Mouse (Mus musculus) hindbrain, embryonic 13.5 days (tissue): ENCODE data around the gene Kcnq1. TPM values are rescaled to one million over a fixed set of nuclear protein-coding genes. Genes with fewer than 3 reads are reported as not detected.

ENCODE experiments used
- ATAC-seq: fragments of 200-750 bp; cut with Nextera tagmentation; 2 replicates; pipeline ENCODE4 v1.8.0; 2017; ENCODE audit warnings: moderate TSS enrichment; ENCODE audit not compliant: low FRiP score
- H3K27ac ChIP-seq: fragments of 300-500 bp; sonication (generic); 2 replicates; pipeline ENCODE4 v1.5.1; 2015; ENCODE audit warnings: inconsistent platforms, mild to moderate bottlenecking, moderate library complexity
- H3K27me3 ChIP-seq: fragments of 300-500 bp; sonication (generic); 2 replicates; pipeline ENCODE4 v1.6.1; 2015; ENCODE audit warnings: mild to moderate bottlenecking, inconsistent platforms
- H3K36me3 ChIP-seq: fragments of 300-500 bp; sonication (generic); 2 replicates; pipeline ENCODE4 v1.6.1; 2015; ENCODE audit warnings: mild to moderate bottlenecking, inconsistent platforms
- H3K4me1 ChIP-seq: fragments of 300-500 bp; sonication (generic); replicated peaks from 2 replicates; pipeline ENCODE4 v1.6.1; 2015; ENCODE audit warnings: inconsistent platforms
- H3K4me2 ChIP-seq: fragments of 300-500 bp; sonication (generic); 2 replicates; pipeline ENCODE4 v1.6.1; 2015; ENCODE audit warnings: inconsistent platforms, mild to moderate bottlenecking, moderate library complexity
- H3K4me3 ChIP-seq: fragments of 300-500 bp; sonication (generic); 2 replicates; pipeline ENCODE4 v1.5.1; 2015; ENCODE audit warnings: mild to moderate bottlenecking, inconsistent platforms
- H3K9ac ChIP-seq: fragments of 300-500 bp; sonication (generic); 2 replicates; pipeline ENCODE4 v1.6.1; 2015; ENCODE audit warnings: mild to moderate bottlenecking, inconsistent platforms
- H3K9me3 ChIP-seq: fragments of 300-500 bp; sonication (generic); 2 replicates; pipeline ENCODE4 v1.6.1; 2016; ENCODE audit warnings: inconsistent platforms
- WGBS: fragments of 180-500 bp; shearing (Covaris S2); methylation state at CpG from one replicate; pipeline ENCODE4 v1.1.7; 2015; 5-methylcytosine and 5-hydroxymethylcytosine counted together
- polyA plus RNA-seq: library from polyadenylated mRNA; unstranded; fragments of >200 nt; fragmentation: Nextera tagmentation; extraction: Ambion mirVana; gene quantifications from 2 replicates; pipeline ENCODE4 v1.2.1, GENCODE M21; 2015

Kcnq1 gene
- polyA plus RNA-seq, 1 experiment from 2014 or later, result 1.7 TPM

DNA sequence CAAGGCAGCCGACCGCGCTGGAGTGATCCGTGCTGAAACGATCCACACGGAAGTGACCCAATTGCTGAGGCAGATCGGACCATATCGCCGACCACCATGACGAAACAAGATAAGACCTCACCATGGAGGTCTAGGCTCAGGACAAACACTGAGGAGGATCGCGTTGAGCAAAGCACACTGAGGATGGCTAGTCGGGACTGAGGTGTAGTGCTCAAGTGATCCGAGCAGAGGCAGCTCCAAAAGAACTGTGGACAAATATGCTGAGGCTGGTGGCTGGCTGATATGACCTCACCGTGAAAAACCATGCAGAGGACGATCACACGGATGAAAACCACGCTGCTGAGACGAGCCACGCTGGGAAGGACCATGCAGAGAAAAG, 189.8 kb downstream of the Kcnq1 start:
- Histone ChIP-seq H3K9me3 (no peaks in the 10 kb centered on the region), H3K36me3 (no peaks in the 10 kb centered on the region), H3K4me1 (peaks cover 27% of the 10 kb centered on the region), H3K4me3 (peak overlapping the region; percentile 59), H3K27ac (peak overlapping the region; percentile 82), H3K4me2 (peak overlapping the region; percentile 62), H3K9ac (peak overlapping the region; percentile 83), H3K27me3 (no peaks in the 10 kb centered on the region)
- 46% methylated on average over 20 of the region's 20 CpGs for WGBS
- peak; percentile 67 for ATAC-seq

DNA sequence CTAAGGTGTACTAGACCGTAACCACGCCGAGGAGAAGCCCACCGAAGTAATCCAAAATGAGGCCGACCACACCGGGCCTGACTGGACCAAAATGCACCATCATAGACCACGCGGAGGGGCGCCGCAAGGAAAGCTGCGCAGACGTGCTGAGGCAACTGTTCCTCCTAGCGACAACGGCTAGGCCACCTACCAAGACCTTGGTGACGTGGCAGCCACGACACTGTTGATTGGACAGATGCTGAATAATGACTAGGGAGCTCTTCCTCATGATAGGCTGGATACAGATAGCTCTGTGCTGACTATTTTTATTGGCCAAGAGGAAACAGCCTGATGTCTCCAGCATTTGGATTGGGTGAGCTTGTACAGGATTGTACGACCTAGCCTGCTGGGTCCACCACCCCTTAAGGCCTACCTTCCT, 190.2 kb downstream of the Kcnq1 start:
- peak overlapping the region; percentile 62 for H3K4me2 ChIP-seq
- H3K27me3 ChIP-seq, result no peaks in the 10 kb centered on the region
- H3K27ac ChIP-seq, result peak overlapping the region; percentile 82
- 64% methylated on average over 17 of the region's 17 CpGs for WGBS
- H3K36me3 ChIP-seq, result no peaks in the 10 kb centered on the region
- peak overlapping the region; percentile 83 for H3K9ac ChIP-seq
- peak overlapping the region; percentile 59 for H3K4me3 ChIP-seq
- H3K9me3 ChIP-seq, result no peaks in the 10 kb centered on the region
- peaks cover 23% of the 10 kb centered on the region for H3K4me1 ChIP-seq
- ATAC-seq, result peak; percentile 96

DNA sequence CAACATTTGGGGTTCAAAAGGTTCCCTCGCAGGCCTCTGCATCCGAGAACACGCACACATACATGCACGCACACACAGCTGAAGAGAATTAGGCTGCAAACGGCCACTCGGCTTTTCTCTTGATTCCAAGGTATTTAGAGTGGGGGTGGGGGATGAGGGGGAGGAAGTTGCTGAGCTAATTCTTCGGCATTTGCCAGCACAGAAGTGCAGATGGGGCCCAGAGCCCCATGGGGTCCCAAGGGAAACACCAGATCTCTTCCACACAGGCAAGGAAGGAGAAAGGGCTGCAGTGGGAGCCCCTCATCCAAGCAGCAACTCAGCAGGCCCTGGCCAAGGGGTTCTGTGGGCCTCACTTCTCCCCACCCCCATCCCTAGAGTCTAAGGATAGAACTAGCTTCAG, 193.9 kb downstream of the Kcnq1 start:
- ATAC-seq, result no peak
- no peaks in the 10 kb centered on the region for H3K36me3 ChIP-seq
- no peak overlapping the region for H3K4me3 ChIP-seq
- H3K9me3 ChIP-seq, result no peaks in the 10 kb centered on the region
- H3K9ac ChIP-seq, result no peak overlapping the region
- H3K4me1 ChIP-seq, result peaks cover 14% of the 10 kb centered on the region
- WGBS, result 55% methylated on average over 7 of the region's 7 CpGs
- H3K27ac ChIP-seq, result 0 out of 2 replicates have a peak overlapping the region, but pooled peaks have one; percentile 8
- H3K4me2 ChIP-seq, result no peak overlapping the region
- H3K27me3 ChIP-seq, result no peaks in the 10 kb centered on the region

DNA sequence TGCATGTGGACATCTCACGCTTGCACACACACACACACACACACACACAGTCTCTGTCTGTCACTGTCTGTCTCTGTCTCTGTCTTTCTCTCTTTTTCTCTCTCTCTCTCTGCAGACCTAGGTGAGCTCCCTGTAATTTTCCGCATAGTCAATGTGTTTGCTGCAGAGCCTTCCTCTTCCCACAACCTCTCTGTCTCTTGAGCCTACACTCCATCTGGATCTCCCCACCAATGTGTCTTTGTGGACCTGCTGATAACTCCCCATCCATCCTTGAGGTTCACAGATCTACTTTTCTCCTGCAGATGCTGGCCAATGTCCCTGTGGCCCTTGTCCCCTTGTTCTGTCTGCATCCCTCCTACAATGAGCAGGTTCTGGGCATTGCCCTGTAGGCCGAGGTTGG, 194.5 kb downstream of the Kcnq1 start:
- WGBS, result 90% methylated on average over 3 of the region's 3 CpGs
- no peak overlapping the region for H3K4me2 ChIP-seq
- H3K4me3 ChIP-seq, result no peak overlapping the region
- H3K36me3 ChIP-seq, result no peaks in the 10 kb centered on the region
- no peak overlapping the region for H3K27ac ChIP-seq
- H3K9ac ChIP-seq, result no peak overlapping the region
- no peaks in the 10 kb centered on the region for H3K9me3 ChIP-seq
- H3K27me3 ChIP-seq, result no peaks in the 10 kb centered on the region
- peaks cover 19% of the 10 kb centered on the region for H3K4me1 ChIP-seq
- ATAC-seq, result no peak

DNA sequence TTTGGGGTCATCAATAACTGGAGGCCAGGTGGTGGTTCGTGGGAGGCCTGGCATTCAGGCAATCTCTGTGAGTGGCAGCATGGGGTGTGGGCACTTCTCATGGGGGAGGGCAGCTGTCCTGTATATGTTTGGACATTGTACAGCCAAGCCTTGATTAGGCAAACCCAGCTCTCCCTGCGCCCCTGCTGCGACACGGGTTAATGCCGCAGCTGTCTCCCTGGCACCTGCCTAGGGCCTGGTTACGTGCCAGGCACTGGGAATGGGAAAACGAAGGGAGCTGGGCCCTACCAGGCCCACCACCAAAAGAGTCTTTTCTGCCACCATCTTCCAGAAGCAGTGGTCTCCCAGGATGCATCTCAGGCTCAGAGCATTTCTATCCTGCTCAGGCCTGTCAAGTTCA, 196.0 kb downstream of the Kcnq1 start:
- Histone ChIP-seq H3K9me3 (no peaks in the 10 kb centered on the region), H3K4me1 (peaks cover 22% of the 10 kb centered on the region), H3K9ac (no peak overlapping the region; the same call in 1 of the 2 replicates), H3K4me3 (no peak overlapping the region), H3K27me3 (no peaks in the 10 kb centered on the region), H3K27ac (no peak overlapping the region), H3K36me3 (no peaks in the 10 kb centered on the region), H3K4me2 (no peak overlapping the region)
- ATAC-seq, result no peak
- 62% methylated on average over 7 of the region's 7 CpGs for WGBS

DNA sequence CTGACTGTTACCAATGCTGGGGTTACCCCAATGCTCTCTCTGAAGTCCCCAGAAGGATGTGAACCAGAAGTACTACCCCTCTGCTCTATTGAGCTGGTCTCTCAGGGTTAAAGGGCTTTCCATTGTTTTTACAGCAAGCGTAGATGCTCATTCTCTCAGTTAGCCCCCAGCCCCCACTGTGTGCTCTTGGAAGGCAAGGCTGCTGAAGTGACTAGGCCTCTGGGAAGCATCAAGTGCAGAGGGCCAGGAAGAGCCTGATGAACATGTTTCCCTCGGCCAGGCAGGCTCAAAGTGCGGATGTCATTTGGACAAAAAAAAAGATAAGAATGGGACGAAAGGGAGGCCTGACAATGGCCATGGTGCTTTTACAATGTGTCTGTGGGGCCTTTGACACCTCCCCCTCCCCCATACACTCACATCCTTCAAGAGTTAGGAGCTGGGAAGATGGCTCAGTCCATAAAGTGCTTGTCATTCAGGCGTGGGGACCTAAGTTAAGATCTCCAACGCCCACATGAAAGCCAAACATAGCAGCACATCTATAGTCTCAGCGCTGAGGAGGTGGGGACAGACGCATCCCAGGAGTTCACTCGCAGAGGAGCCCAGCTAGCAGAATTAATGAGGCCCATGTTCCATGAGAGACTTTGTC, 196.6 kb downstream of the Kcnq1 start:
- H3K36me3 ChIP-seq, result no peaks in the 10 kb centered on the region
- peaks cover 22% of the 10 kb centered on the region for H3K4me1 ChIP-seq
- H3K4me2 ChIP-seq, result no peak overlapping the region
- 42% methylated on average over 9 of the region's 9 CpGs for WGBS
- no peaks in the 10 kb centered on the region for H3K27me3 ChIP-seq
- ATAC-seq, result no peak
- no peak overlapping the region; the same call in 1 of the 2 replicates for H3K9ac ChIP-seq
- no peak overlapping the region for H3K27ac ChIP-seq
- H3K9me3 ChIP-seq, result no peaks in the 10 kb centered on the region
- H3K4me3 ChIP-seq, result no peak overlapping the region

DNA sequence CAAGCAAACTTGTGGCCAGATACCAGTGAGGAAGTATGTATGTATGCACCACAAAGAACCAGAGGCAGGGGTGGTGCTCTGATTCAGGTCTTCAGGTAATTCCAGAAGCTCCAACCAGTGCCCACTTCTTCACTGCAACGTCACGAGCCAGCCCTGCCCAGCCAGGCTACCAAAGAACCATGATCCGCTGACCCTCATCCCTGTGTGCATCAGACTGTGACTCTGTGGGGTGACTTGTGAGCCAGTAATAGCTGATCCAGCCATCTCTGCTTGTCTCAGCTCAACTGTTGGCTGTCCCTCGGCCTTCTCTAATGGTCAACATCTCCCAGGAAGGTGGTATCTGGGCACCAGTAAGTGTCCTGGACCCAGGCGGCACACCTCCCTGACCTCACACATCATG, 197.4 kb downstream of the Kcnq1 start:
- ATAC-seq, result no peak
- no peaks in the 10 kb centered on the region for H3K9me3 ChIP-seq
- H3K4me3 ChIP-seq, result no peak overlapping the region
- H3K36me3 ChIP-seq, result no peaks in the 10 kb centered on the region
- H3K27ac ChIP-seq, result no peak overlapping the region
- peaks cover 22% of the 10 kb centered on the region for H3K4me1 ChIP-seq
- no peak overlapping the region for H3K9ac ChIP-seq
- no peaks in the 10 kb centered on the region for H3K27me3 ChIP-seq
- WGBS, result 92% methylated on average over 5 of the region's 5 CpGs
- H3K4me2 ChIP-seq, result no peak overlapping the region

DNA sequence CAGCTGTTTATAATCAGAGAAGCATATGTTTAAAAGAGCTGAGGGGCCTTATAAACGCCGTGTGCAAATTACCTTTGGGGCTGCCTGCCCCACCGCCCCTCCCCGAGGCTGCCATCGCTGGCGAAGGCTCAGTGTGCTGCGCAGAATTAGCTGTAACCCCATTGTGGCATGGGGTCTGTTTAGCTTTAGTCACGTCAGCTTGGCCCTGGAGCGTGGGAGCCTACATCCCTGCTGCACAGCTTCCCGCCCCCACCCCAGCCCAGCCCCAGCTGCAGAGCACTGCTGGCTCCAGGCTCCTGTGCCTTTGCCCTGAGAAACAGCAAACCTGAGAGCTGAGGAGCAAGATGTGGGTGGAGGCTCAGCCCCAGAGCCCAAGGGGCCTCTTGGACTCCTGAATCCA, 199.6 kb downstream of the Kcnq1 start:
- Histone ChIP-seq H3K27ac (peak overlapping the region; percentile 13; the same call in 1 of the 2 replicates), H3K4me2 (no peak overlapping the region), H3K4me1 (peaks cover 19% of the 10 kb centered on the region), H3K4me3 (no peak overlapping the region), H3K9ac (no peak overlapping the region; the same call in 1 of the 2 replicates), H3K36me3 (no peaks in the 10 kb centered on the region), H3K27me3 (no peaks in the 10 kb centered on the region), H3K9me3 (no peaks in the 10 kb centered on the region)
- ATAC-seq, result no peak
- 31% methylated on average over 10 of the region's 10 CpGs for WGBS

DNA sequence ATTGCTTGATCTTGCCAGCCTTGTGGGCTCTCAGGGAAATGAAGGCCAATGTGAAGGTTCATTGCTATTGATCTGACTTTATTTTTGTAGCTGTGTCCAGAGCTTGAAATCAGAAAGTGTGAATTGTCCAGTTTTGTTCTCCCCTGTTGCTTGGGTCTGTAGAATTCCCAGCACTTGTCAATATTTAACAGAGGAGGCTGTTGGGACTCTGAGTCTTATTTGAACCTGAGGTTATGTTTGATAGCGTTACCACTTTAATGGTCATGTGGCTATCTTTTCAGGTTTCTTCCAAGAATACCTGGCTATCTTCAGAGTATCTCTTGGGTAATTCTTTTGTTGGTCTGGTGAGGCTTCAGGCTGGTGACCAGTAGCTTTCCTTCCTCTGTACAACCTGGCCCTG, 201.8 kb downstream of the Kcnq1 start:
- H3K4me2 ChIP-seq, result no peak overlapping the region
- H3K9ac ChIP-seq, result no peak overlapping the region
- 98% methylated on average over 1 of the region's 1 CpGs for WGBS
- no peaks in the 10 kb centered on the region for H3K9me3 ChIP-seq
- H3K4me3 ChIP-seq, result no peak overlapping the region
- H3K27me3 ChIP-seq, result no peaks in the 10 kb centered on the region
- ATAC-seq, result no peak
- no peak overlapping the region for H3K27ac ChIP-seq
- H3K36me3 ChIP-seq, result no peaks in the 10 kb centered on the region
- H3K4me1 ChIP-seq, result peaks cover 14% of the 10 kb centered on the region

DNA sequence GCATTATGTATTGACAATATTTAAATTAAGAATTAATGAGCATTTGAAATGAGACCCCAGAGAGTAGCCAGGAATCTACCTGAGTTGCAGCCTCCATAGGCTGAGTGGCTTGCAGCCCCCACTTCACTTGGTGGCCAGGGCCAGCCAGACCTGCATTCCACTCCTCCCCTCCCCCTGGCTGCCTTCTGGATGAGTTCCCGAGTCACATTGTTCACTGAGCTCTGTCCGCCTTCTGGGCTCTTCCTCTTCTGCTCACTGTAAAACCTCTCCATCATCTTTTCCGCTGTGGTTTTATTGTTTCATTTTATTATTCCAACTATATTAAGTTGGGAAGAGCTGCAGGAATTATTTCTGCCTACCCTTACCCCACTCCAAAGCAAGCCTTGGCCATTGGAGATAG, 204.1 kb downstream of the Kcnq1 start:
- Histone ChIP-seq H3K4me3 (no peak overlapping the region), H3K4me1 (peaks cover 13% of the 10 kb centered on the region), H3K9me3 (no peaks in the 10 kb centered on the region), H3K27ac (no peak overlapping the region), H3K36me3 (no peaks in the 10 kb centered on the region), H3K27me3 (no peaks in the 10 kb centered on the region), H3K9ac (no peak overlapping the region), H3K4me2 (no peak overlapping the region)
- 62% methylated on average over 3 of the region's 3 CpGs for WGBS
- ATAC-seq, result no peak

DNA sequence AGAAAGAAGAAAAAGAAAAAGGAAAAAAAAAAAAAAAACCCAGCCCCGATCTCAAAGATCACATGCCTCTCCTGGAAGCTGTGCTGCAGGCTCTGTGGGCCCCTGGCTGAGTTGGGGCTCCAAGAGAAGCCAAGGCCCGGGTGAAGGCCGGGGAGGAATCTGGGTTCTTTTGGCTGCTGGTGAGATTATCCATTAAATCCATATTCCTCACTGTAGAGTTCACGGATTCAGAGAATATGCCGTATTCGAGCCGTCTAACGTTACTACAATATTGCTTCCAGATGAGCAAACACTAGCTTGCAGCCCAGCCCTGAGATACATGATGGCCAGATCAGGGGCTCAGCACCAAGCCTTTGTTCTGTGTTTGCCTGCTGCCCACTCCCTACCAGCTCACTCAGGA, 204.7 kb downstream of the Kcnq1 start:
- no peaks in the 10 kb centered on the region for H3K9me3 ChIP-seq
- H3K4me2 ChIP-seq, result no peak overlapping the region
- peaks cover 8% of the 10 kb centered on the region for H3K4me1 ChIP-seq
- no peak overlapping the region for H3K9ac ChIP-seq
- H3K27me3 ChIP-seq, result no peaks in the 10 kb centered on the region
- no peaks in the 10 kb centered on the region for H3K36me3 ChIP-seq
- 77% methylated on average over 8 of the region's 8 CpGs for WGBS
- H3K27ac ChIP-seq, result no peak overlapping the region
- no peak for ATAC-seq
- H3K4me3 ChIP-seq, result no peak overlapping the region

DNA sequence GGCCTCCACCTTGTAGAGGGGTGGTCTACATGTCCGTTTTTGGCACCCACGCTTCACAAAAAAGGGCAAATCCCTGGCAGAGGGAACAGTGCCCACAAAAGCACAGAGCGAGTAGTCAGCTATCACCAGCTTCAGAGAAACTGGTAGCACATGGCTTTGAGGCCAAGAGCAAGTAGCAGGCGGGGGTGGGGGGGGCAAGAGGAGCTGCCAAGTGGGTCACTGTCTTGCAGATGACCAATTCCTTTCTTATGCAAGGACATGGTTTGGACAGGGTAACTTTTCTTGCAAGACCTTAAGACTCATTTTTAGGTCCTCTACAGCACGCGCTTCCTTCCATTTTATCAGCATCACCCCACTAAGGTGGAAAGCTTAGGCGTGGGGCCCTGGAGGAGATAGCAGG, 205.3 kb downstream of the Kcnq1 start:
- 0 out of 2 replicates have a peak, but pooled peaks cover 6% of the 10 kb centered on the region for H3K4me1 ChIP-seq
- no peak overlapping the region for H3K4me3 ChIP-seq
- H3K27ac ChIP-seq, result no peak overlapping the region
- no peaks in the 10 kb centered on the region for H3K9me3 ChIP-seq
- H3K36me3 ChIP-seq, result no peaks in the 10 kb centered on the region
- WGBS, result 89% methylated on average over 7 of the region's 7 CpGs
- H3K9ac ChIP-seq, result no peak overlapping the region
- no peaks in the 10 kb centered on the region for H3K27me3 ChIP-seq
- H3K4me2 ChIP-seq, result no peak overlapping the region
- no peak for ATAC-seq

DNA sequence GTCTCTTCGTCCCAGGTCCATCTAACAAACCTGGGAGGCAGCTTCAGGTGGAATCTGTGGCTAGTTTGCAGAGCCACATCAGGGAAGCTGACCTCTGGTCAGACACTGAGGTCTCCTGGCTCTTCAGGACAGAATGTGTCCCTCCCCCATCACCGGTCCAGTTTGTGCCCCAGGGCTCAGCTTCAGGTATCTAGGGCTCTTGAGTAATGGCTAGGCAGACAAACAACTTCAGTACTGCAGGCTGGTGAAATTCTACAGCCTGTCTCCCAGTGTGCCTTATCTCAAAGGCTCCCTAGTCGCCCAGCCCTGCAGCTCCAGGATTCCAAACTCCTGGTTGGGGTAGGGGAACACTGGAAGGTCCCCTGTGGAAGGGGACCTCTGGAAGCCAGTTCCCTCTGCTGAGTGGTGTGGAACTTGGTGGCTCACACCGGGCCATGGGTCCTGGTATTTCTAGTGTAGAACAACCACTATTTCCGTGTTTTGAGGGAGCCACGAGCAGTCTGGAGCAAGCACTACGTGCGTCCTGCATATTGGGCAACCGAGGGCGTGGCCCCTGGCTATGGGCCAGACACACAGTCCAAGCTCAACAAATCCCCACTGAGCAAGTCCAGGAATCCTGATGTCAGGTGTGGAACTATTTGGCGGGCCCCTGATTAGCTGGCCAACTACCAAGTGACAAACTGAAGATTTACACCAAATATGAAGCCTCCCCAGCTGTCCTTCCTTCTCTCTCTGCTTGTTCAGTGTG, 207.6 kb downstream of the Kcnq1 start:
- no peaks in the 10 kb centered on the region for H3K9me3 ChIP-seq
- no peaks in the 10 kb centered on the region for H3K27me3 ChIP-seq
- no peak overlapping the region for H3K4me3 ChIP-seq
- ATAC-seq, result no peak
- H3K4me2 ChIP-seq, result no peak overlapping the region
- H3K9ac ChIP-seq, result no peak overlapping the region
- 89% methylated on average over 11 of the region's 11 CpGs for WGBS
- H3K27ac ChIP-seq, result no peak overlapping the region
- H3K4me1 ChIP-seq, result 0 out of 2 replicates have a peak, but pooled peaks cover 6% of the 10 kb centered on the region
- no peaks in the 10 kb centered on the region for H3K36me3 ChIP-seq
